Mouse (Mus musculus) frontal cortex, postnatal 14 days (tissue): Measurements from ENCODE around the gene Gm8094.
"Not testable (repeated sequence)": the region's sequence is repeated elsewhere in the genome, so short reads cannot be mapped to it uniquely, and the experiment has no call there.

Experiments used
- DNase-seq, 2 experiments: peaks; one replicate each; pipeline ENCODE4 v3.0.0; 2022; ENCODE audit warnings: low spot score in 2 of 2

Gm8094 gene

GRCm38 (mm10) chr14:43076543-43076942 is at the start of gene Gm8094:
TSS of gene Gm8094 (minus strand) at chr14:43076643.
- DNase-seq: not testable (repeated sequence)

DNA sequence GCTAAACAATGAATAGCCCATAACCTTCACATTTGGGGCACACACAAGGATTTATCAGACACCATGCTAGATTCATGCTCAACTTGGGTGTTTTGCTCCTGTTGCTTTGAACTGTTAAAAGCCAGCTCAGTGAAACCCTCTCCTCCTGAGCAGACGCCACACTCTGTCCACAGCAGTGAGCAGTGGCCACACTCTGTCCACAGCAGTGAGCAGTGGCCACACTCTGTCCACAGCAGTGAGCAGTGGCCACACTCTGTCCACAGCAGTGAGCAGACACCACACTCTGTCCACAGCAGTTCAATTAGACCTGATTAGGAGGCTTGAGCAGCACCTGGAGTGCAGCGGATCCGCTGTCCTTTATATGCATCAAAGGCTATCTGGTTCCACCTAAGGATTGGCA is 43.2 kb upstream of the Gm8094 start:
- not testable (repeated sequence) for DNase-seq

DNA sequence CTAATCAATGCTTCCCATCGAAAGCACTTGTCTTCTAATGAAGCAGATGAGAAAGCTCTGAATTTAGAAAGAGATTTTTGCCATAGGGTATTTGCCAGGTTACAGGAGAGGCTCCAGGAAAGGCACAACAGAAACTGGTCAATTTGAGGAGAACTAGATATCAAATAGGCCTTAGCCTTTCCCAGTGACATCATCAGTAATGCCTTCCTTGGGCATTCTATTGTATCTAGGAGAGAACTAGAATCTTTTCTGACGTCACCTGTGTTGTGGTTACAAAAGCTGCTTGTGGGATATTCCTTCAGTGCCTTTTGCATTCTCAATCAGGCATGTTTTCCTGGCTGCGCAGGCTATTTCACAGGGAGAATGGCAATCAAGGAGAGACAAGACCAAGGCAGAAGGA is 23.9 kb upstream of the Gm8094 start, which contains the start of gene Gm8104:
Gene Gm8104, plus strand, starts transcription at position 301 of the 400 bp plus-strand sequence.
- DNase-seq: not testable (repeated sequence)

DNA sequence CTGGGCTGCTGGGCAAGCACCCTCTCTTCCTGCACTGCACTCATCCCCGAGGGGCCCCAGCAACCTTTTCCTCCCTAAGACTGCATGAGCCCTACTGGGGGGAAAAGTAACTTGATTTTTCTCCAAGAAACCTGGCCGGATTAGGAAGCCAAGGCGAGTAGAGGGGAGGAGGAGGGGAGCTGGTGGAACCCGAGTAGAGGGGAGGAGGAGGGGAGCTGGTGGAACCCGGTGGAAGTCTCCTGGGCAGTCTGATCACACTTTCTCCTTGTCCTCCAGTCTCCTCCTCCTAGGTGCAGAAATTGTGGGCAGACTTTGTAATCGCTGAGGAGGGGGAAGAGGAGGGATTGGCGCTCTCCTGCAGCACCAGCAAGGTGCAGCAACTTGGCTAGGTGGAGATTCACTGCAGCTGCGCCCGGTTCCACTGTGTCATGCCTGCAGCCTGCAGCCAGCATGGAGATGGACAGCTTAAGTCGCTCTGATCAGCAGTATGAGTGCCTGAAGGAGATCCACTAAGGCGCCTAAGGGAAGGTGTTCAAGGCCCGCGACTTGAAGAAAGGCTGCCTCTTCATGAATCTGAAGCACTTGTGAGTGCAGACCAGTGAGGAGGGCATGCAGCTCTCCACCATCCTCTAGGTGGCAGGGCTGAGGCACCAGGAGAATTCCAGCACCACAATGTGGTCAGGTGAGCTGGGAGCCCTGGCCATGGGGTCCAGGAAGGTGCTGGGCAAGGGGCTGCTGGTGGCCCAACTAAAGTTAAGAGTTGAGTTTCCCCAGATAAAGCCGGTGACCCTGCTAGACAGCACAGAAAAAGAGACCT is 12.9 kb upstream of the Gm8094 start:
- not testable (repeated sequence) for DNase-seq

GRCm38 (mm10) chr14:43084936-43085730 is 8.7 kb upstream of the Gm8094 start:
- not testable (repeated sequence) for DNase-seq

DNA sequence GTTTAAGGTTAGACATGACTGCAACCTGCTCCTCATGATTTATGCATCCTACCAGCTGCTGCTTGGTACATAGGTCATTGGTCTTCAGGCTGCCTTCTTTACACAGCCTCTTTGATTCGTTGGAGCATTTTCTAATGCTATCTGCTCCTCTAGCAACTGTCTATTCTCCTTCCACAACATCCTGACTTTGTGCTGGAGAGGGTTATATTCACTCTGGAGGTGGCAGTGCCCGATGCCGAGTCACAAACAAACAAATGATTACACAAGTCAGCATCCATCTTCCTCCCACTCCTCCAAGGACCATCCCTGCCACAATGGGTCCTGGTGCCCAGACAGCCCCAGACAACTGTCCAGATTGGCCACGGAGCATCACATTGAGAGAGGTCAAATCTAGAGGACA is 16.3 kb downstream of the Gm8094 start:
- DNase-seq: not testable (repeated sequence)

DNA sequence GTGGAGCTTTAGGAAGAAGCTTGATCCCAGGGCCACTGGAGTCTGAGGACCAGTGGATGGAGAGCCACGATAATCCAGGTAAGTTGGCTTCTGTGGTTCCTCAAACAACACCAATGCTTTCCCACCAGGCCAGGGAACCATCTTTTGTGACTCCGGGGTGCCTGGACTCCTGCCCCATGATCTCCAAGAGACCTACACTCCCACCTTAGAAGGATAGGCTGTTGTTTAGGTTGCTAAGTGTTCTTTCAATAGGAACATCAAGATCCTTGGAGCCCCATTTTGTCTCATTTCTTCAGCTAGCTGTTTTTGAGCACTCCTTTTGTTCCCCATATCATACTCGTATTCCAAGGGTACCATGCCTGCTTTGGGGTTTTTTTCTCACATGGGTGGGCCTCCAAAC is 18.4 kb downstream of the Gm8094 start:
- DNase-seq: not testable (repeated sequence)
